Mouse (Mus musculus) intestine, embryonic 14.5 days (tissue): ENCODE measurements around the gene Prkg1. TPM values are rescaled to one million over a fixed set of nuclear protein-coding genes. Genes with fewer than 3 reads are reported as not detected.
"Not testable (repeated sequence)": the region's sequence is repeated elsewhere in the genome, so short reads cannot be mapped to it uniquely, and the experiment has no call there.

Experiments
- ATAC-seq: fragments of 200-750 bp; cut with Nextera tagmentation; replicated peaks from 2 replicates; pipeline ENCODE4 v1.8.0; 2017; ENCODE audit warnings: low read depth, moderate number of reproducible peaks, moderate TSS enrichment, moderate library complexity; ENCODE audit not compliant: low FRiP score, low TSS enrichment
- DNase-seq: peaks from one replicate; pipeline ENCODE4 v3.0.0-alpha.2; 2018; ENCODE audit warnings: low spot score
- H3K27ac ChIP-seq: fragments of 300-500 bp; sonication (generic); 2 replicates; pipeline ENCODE4 v1.5.1; 2014; ENCODE audit warnings: low read depth, mild to moderate bottlenecking, control low read depth
- H3K27me3 ChIP-seq: fragments of 300-500 bp; sonication (generic); replicated peaks from 2 replicates; pipeline ENCODE4 v1.6.1; 2014; ENCODE audit warnings: low read length, control low read depth; ENCODE audit not compliant: control insufficient read depth, insufficient read depth
- H3K36me3 ChIP-seq: fragments of 300-500 bp; sonication (generic); 2 replicates; pipeline ENCODE4 v1.6.1; 2014; ENCODE audit warnings: low read length, control low read depth; ENCODE audit not compliant: control insufficient read depth, insufficient read depth
- H3K4me1 ChIP-seq: fragments of 300-500 bp; sonication (generic); replicated peaks from 2 replicates; pipeline ENCODE4 v1.6.1; 2014; ENCODE audit warnings: low read length, control low read depth, mixed read lengths; ENCODE audit not compliant: control insufficient read depth, insufficient read depth
- H3K4me2 ChIP-seq: fragments of 300-500 bp; sonication (generic); 2 replicates; pipeline ENCODE4 v1.6.1; 2014; ENCODE audit warnings: low read length
- H3K4me3 ChIP-seq: fragments of 300-500 bp; sonication (generic); 2 replicates; pipeline ENCODE4 v1.5.1; 2014; ENCODE audit warnings: low read depth, low read length, control low read depth, mixed read lengths
- H3K9ac ChIP-seq: fragments of 300-500 bp; sonication (generic); 2 replicates; pipeline ENCODE4 v1.6.1; 2014; ENCODE audit warnings: mild to moderate bottlenecking, low read length
- H3K9me3 ChIP-seq: fragments of 300-500 bp; sonication (generic); 2 replicates; pipeline ENCODE4 v1.6.1; 2016; ENCODE audit warnings: low read length, control low read depth; ENCODE audit not compliant: control insufficient read depth
- WGBS: fragments of 180-500 bp; shearing (Covaris S2); extraction: QIAGEN DNeasy Blood & Tissue Kit; methylation state at CpG from one replicate; pipeline ENCODE4 v1.1.7; 2014; 5-methylcytosine and 5-hydroxymethylcytosine counted together
- polyA plus RNA-seq: library from polyadenylated mRNA; unstranded; fragments of >200 nt; fragmentation: Nextera tagmentation; extraction: Ambion mirVana; gene quantifications from 2 replicates; pipeline ENCODE4 v1.2.1, GENCODE M21; 2014

Gene Prkg1
- polyA plus RNA-seq, 1 experiment from 2014 or later: 14.2 TPM

DNA sequence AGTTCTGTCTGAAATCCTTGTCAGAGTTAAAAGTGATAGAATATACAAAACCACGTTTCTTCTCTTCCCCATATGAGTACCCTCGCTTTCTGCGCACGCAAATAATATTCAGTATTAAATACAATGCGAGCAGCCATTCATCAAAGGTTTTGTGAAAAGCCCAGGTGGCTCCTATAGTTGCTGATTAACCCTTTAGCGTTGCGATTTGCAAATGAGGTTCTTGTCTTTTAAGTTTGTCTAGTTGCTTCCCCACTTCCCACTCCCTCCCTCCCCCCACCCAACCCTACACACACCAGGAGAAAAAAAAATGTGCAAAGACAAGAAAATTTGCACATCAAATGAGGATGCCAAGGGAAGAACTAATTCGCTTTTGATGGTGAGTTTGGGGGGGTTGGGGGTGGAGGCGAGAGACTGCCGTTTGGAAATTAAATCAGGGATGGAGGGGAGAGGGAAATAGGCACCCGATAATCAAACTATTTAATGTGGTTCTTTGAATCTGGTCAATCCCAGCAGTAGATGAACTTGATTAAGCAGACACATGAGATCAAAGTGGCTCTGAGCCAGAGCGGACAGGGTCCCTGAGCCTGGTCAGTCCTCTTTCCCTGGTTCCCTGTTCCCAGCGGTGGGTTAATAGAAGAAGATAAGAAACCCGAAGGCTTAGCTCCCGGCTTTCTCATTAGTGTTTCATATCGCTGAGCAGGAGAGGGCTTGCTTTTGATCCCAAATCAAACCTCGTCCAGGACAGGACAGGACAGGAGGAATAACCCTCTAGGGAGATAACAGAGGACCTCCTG is 1214.8 kb downstream of the Prkg1 start:
- 2% methylated on average over 17 of the region's 17 CpGs for WGBS
- Histone ChIP-seq H3K9ac (no peak overlapping the region), H3K27me3 (peaks cover 71% of the 10 kb centered on the region)

DNA sequence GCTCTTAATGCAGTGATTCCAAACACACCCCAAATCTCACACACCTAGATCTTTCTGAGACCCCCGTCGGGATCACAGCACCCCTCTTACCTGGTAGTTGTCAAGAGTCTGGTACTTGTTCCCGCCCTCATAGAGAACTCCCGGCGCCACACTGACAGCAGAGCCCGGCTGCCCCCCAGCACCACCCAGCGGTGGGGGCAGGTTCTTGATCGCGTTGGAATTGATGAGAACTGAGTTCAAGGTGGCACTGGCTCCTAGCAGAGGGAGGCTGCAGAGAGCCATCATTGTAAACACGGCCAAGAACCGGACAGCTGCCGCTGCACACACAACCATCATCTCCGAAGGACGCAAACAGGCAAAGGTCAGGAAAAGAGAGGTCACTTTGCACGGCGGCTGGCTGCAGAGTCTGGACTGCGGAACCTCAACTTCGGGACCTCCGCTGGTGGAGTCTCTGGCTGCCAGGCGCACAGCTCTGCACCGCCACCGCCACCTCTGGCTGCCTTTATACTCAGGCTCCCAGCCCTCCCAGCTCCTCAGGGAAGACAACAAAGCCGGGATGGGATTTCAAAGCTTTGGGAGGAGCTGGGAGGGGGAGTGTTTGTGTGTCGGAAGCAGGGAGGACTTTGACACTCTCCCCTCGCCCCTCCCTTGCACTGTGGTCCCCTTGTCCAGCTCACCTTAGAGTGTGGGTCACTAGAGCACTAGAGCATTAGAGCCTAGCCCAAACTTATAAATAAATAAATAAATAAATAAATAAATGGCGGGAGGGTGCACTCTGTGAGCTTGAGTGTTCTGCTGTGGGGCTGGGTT is 1215.6 kb downstream of the Prkg1 start, which contains the start of gene Dkk1:
Gene Dkk1, minus strand, starts transcription at position 622 of the 810 bp plus-strand sequence.
- H3K9me3 ChIP-seq: no peaks in the 10 kb centered on the region

More for the DNA sequence above, 1214.8 kb downstream of the Prkg1 start:
- peak overlapping the region; percentile 56 for H3K4me2 ChIP-seq
- peak overlapping the region; percentile 37; the same call in 1 of the 2 replicates for H3K4me3 ChIP-seq
- ATAC-seq (no peak), DNase-seq (no peak)
- H3K27ac ChIP-seq: no peak overlapping the region
- no peaks in the 10 kb centered on the region for H3K36me3 ChIP-seq
- peaks cover 17% of the 10 kb centered on the region for H3K4me1 ChIP-seq
- no peaks in the 10 kb centered on the region for H3K9me3 ChIP-seq

DNA sequence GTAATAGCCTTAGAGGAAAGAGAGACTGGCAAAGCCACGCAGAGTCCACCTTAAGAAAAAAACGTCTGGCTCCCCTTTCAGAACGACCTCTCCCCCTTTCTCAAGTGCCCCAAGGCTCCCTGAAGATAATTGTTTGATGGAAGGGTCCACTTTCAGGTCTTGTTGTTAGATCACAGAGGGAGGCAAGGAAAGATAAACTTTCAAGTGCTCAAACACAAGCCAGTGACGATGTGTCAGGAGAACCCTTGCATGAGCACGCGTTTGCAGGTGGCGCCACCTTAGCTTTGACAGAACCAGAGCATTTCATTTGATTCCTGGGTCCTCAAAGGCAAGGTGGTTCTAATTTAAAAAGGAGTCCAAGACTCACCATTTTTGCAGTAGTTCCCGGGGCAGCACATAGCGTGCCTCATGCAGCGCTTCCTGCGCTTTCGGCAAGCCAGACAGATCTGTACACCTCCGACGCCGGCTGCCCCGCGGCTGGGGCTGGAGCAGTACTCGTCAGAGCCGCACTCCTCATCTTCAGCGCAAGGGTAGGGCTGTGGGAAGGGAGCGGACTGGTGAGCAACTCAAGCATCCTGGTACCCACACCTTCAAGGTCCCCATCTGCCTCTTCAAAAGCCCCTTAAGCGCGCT is 1216.3 kb downstream of the Prkg1 start:
- Histone ChIP-seq H3K27ac (no peak overlapping the region), H3K27me3 (peaks cover 66% of the 10 kb centered on the region), H3K9ac (no peak overlapping the region), H3K4me3 (peak overlapping the region; percentile 37), H3K36me3 (no peaks in the 10 kb centered on the region), H3K9me3 (no peaks in the 10 kb centered on the region), H3K4me1 (peaks cover 14% of the 10 kb centered on the region), H3K4me2 (peak overlapping the region; percentile 56)
- WGBS: 1% methylated on average over 23 of the region's 23 CpGs
- ATAC-seq (peak; percentile 60; the same call in 1 of the 2 replicates), DNase-seq (peak; percentile 74)

More for the DNA sequence above, 1215.6 kb downstream of the Prkg1 start, which contains the start of gene Dkk1:
- Histone ChIP-seq H3K4me2 (peak within 1 kb of the TSS; percentile 56), H3K4me3 (peak within 1 kb of the TSS; percentile 37), H3K36me3 (no peaks in the 10 kb centered on the region), H3K27ac (no peak within 1 kb of the TSS), H3K4me1 (peaks cover 15% of the 10 kb centered on the region), H3K9ac (no peak within 1 kb of the TSS), H3K27me3 (peaks cover 71% of the 10 kb centered on the region)
- DNase-seq (peak; percentile 77), ATAC-seq (peak; percentile 69; the same call in 1 of the 2 replicates)
- WGBS: under 1% methylated on average over 26 of the region's 26 CpGs

DNA sequence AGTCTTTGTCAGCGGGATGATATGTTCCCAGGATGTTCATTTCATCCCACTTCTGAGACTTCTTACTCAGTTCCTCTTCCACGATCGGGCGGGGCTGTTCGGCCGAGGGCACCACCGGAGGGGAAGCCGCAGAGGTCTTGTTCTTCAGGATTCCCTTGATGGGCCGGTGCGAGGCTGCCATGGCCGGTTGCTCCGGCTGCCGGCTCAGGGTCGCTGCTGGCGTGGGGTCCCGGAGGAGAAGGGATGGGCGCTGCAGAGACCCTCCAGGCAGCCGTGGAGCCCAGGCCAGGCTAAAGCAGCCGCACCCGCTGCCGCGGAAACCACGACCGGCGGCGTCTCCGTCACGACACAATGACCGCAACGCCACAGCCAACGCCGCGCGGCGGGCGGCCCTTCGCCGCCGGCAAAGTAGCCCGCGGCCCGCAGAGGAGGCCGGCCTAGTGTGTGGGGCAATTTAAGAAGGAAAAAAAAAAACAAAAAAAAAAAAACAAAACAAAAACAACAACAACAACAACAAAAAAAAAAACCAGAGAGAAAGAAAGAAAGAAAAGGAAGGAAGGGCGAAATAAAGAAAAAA is 1225.4 kb downstream of the Prkg1 start:
- 3% methylated on average over 43 of the region's 44 CpGs for WGBS
- not testable (repeated sequence) for H3K4me1 ChIP-seq, H3K27ac ChIP-seq, ATAC-seq, H3K36me3 ChIP-seq, DNase-seq, H3K9me3 ChIP-seq
- H3K4me2 ChIP-seq: peak overlapping the region; percentile 65
- peak overlapping the region; percentile 33 for H3K4me3 ChIP-seq
- H3K9ac ChIP-seq: 0 out of 2 replicates have a peak overlapping the region, but pooled peaks have one; percentile 25
- H3K27me3 ChIP-seq: peaks cover 17% of the 10 kb centered on the region

DNA sequence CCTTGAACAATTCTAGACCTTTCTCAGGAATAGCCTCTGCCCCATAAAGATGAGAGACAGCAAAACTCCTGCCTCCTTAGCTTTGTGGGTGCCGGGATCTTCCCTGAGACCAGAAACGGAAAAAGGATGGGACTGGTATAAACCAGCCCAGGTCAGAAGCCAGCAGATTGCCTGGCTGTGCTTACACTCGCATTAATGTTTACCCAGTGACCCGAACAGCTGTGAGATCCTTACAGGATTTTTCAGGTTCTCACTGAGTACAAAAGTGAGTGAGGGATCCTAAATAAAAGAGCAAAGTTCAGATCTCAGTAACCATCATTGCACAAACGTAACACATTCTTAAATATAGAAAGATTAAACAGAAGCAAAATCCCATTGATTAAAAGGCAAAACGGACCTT is 1248.1 kb downstream of the Prkg1 start:
- H3K4me3 ChIP-seq: no peak overlapping the region
- no peaks in the 10 kb centered on the region for H3K27me3 ChIP-seq
- no peaks in the 10 kb centered on the region for H3K36me3 ChIP-seq
- no peak overlapping the region for H3K4me2 ChIP-seq
- DNase-seq (no peak), ATAC-seq (no peak)
- no peaks in the 10 kb centered on the region for H3K9me3 ChIP-seq
- no peaks in the 10 kb centered on the region for H3K4me1 ChIP-seq
- WGBS: 24% methylated on average over 6 of the region's 6 CpGs
- H3K27ac ChIP-seq: no peak overlapping the region
- H3K9ac ChIP-seq: no peak overlapping the region

Other genes with a start within 250 kb of the Prkg1 start
- 3.8 and 5.5 TPM in 2 replicates for gene A1cf, start 103.7 kb upstream of the Prkg1 start, polyA plus RNA-seq